Mouse (Mus musculus) effector memory CD4-positive, alpha-beta T cell, adult 5 months (primary cell): Measurements from ENCODE around the gene Magi3. TPM values are rescaled to one million over a fixed set of nuclear protein-coding genes. Genes with fewer than 3 reads are reported as not detected.

Source experiments
- polyA plus RNA-seq: library from polyadenylated mRNA; unstranded; fragments of 100-300 nt; shearing (Covaris generic); gene quantifications from one replicate; pipeline ENCODE4 v1.2.1, GENCODE M21; 2017

Magi3 gene
- polyA plus RNA-seq = 3.8 TPM

DNA sequence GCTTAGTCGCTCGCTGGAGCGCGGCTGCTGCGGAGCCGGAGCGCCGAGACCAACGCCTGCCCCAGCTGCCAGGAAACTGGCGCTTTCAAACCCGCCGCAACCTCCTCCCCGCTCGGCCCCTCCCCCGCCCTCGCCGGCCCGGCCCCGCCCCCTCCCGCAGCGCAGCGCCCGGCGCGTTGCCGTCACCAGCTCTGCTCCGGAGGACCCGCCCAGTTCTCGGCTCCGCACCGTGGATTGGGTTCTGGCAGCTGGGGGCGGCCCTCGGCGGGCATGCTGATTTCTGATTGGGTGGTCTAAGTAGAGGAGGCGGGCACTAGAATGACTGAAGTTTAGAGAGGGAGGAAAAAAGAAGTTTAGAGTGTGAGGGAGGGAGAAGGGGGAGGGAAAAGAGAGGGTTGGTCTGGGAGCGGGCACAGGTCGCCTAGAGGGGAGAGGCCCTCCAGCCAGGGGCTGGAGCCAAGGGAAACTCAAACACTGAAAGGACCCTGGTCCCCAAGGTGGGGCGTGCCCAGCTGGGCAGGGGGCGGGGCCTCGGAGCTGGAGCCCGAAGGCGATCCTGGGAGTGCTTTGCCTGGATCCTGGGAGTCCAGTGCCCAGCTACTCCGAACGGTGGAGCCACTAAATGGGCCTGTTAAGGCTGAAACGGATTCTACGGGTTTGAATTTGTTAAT lies at the start of gene Magi3:
Gene Magi3, minus strand, starts transcription at position 80 of the 671 bp plus-strand sequence.

DNA sequence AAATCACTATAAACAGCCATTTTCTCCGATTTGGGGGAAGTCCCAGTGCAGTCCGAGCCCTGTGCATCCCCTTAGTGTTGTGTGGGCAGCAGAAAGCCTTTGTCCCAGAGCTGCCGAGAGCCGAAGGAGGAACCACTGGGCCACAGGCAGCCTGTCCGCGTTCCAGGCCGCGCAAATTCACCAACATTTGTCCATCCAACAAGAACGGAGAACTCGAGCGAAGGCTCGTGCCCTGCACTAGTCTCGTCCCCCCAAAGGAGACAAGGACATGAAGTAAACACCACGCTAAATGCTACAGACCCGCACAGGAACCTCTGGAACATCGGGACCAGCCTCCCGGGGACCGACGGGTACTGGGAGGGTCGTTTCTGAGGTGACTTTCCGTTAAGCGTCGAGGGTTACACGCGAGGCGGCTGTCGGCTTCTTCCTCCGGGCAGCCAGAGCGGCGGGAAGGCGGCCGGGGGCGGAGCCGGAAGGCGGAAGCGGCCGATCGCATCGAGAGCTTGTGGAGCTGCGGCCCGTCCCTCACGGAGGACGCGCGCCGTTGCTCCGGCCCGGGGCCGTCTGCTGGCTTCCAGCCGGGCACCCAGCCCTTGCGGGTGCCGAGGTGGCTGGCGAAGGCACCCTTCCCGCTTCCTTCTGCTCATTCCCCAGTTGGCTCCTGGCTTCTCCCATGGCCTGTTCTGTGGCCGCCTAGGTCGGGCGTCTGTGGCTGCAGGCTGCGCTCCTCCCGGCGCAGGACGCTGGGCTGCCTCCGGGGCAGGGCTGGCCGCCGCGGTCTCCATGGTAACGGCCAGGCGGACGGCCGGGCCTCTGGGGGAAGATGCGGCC lies 252.1 kb downstream of the Magi3 start, which contains the start of gene Phtf1:
Gene Phtf1, plus strand, starts transcription at position 250 of the 831 bp plus-strand sequence.

